Mouse (Mus musculus): Measurements from ENCODE around the gene Tmem184b.

DNA sequence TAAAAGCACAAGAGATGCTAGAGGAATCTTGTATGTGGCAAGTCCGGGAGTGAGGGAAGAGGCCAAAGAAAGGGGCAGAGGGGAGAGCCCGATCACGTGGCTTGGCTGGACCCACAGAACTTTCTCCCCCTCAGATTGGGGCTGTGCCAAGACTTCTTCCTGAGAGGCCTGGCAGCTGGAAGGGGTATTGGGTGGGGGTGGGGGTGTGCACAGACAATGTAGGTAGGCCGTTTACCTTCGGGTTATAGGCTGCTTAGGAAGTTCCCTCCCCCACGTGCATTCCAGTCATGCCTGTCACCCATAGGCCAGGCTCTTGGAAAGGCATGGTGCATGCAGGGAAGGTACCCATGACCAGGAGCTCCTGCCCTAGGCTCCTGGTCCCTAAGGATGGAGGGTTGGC lies 43.4 kb downstream of the Tmem184b start:
- TF ChIP-seq CTCF (IDR thresholded peaks at IDR 0.05; ENCODE audit: control insufficient read depth, insufficient read depth, insufficient read length) (no peak), USF1 (IDR thresholded peaks at IDR 0.05; ENCODE audit: low read depth) (no peak), MAX (IDR thresholded peaks at IDR 0.05) (no peak), MYOD1 (IDR thresholded peaks at IDR 0.05; ENCODE audit: control insufficient read depth, insufficient read length, low read depth) (no peak), MYOG (IDR thresholded peaks at IDR 0.05; ENCODE audit: control insufficient read depth, extremely low read depth, insufficient read length) (no peak), CEBPB (IDR thresholded peaks at IDR 0.05; ENCODE audit: low read depth) (no peak), FOSL1 (IDR thresholded peaks at IDR 0.05; ENCODE audit: insufficient read depth, low read length, poor library complexity, severe bottlenecking) (no peak)
